Mouse (Mus musculus) heart, postnatal 0 days (tissue): ENCODE data around the gene Osbpl3. TPM values are rescaled to one million over a fixed set of nuclear protein-coding genes. Genes with fewer than 3 reads are reported as not detected.

ENCODE experiments used
- ATAC-seq: fragments of 200-750 bp; cut with Nextera tagmentation; 2 replicates; pipeline ENCODE4 v1.8.0; 2017; ENCODE audit warnings: low read depth, moderate number of reproducible peaks, moderate library complexity; ENCODE audit not compliant: insufficient read depth
- DNase-seq: peaks from one replicate; pipeline ENCODE4 v3.0.0-alpha.2; 2016; ENCODE audit warnings: low spot score
- H3K27ac ChIP-seq: fragments of 300-500 bp; sonication (generic); 2 replicates; pipeline ENCODE4 v1.5.1; 2014; ENCODE audit warnings: low read depth, mild to moderate bottlenecking
- H3K27me3 ChIP-seq: fragments of 300-500 bp; sonication (generic); 2 replicates; pipeline ENCODE4 v1.6.1; 2014; ENCODE audit warnings: low read length, mixed read lengths; ENCODE audit not compliant: control insufficient read depth, insufficient read depth
- H3K36me3 ChIP-seq: fragments of 300-500 bp; sonication (generic); replicated peaks from 2 replicates; pipeline ENCODE4 v1.6.1; 2014; ENCODE audit warnings: low read length, mixed read lengths; ENCODE audit not compliant: control insufficient read depth, insufficient read depth
- H3K4me1 ChIP-seq: fragments of 300-500 bp; sonication (generic); 2 replicates; pipeline ENCODE4 v1.6.1; 2014; ENCODE audit warnings: antibody characterized with exemption; ENCODE audit not compliant: control insufficient read depth, insufficient read depth
- H3K4me2 ChIP-seq: fragments of 300-500 bp; sonication (generic); 2 replicates; pipeline ENCODE4 v1.6.1; 2014; ENCODE audit warnings: low read depth, mild to moderate bottlenecking, low read length, moderate library complexity
- H3K4me3 ChIP-seq: fragments of 300-500 bp; sonication (generic); 2 replicates; pipeline ENCODE4 v1.5.1; 2014; ENCODE audit warnings: low read depth, low read length
- H3K9ac ChIP-seq: fragments of 300-500 bp; sonication (generic); replicated peaks from 2 replicates; pipeline ENCODE4 v1.6.1; 2014; ENCODE audit warnings: low read depth, low read length, mixed read lengths
- H3K9me3 ChIP-seq: fragments of 300-500 bp; sonication (generic); replicated peaks from 2 replicates; pipeline ENCODE4 v1.6.1; 2016; ENCODE audit warnings: low read length; ENCODE audit not compliant: control insufficient read depth
- CTCF ChIP-seq: IDR thresholded peaks from 2 replicates; pipeline ENCODE4 v1.5.1; 2016; ENCODE audit warnings: antibody characterized with exemption, control low read depth, low read depth
- EP300 ChIP-seq: IDR thresholded peaks from 2 replicates; pipeline ENCODE4 v1.6.1; 2016; ENCODE audit warnings: antibody characterized with exemption, low read depth
- WGBS: fragments of 180-500 bp; shearing (Covaris S2); extraction: QIAGEN DNeasy Blood & Tissue Kit; methylation state at CpG from one replicate; pipeline ENCODE4 v1.1.7; 2014; 5-methylcytosine and 5-hydroxymethylcytosine counted together
- polyA plus RNA-seq: library from polyadenylated mRNA; unstranded; fragments of >200 nt; fragmentation: Nextera tagmentation; extraction: Ambion mirVana; gene quantifications from 2 replicates; pipeline ENCODE4 v1.2.1, GENCODE M21; 2015
- total RNA-seq: library from RNA; depleted of rRNA; stranded (reverse); fragments of >200 nt; gene quantifications from 2 replicates; pipeline ENCODE4 v1.2.3, GENCODE M21; 2014; ENCODE audit warnings: low replicate concordance

Osbpl3 gene
- total and polyA plus RNA-seq, 2 experiments from 2014 or later = 13.9 to 20.9 TPM

GRCm38 (mm10) chr6:50295136-50295535 lies 160.9 kb downstream of the Osbpl3 start:
- no peak overlapping the region for H3K9ac ChIP-seq
- H3K36me3 ChIP-seq = 0 out of 2 replicates have a peak, but pooled peaks cover 4% of the 10 kb centered on the region
- DNase-seq (no peak), ATAC-seq (no peak)
- TF ChIP-seq CTCF = no peak
- TF ChIP-seq EP300 = no peak
- H3K4me2 ChIP-seq = no peak overlapping the region
- 76% methylated on average over 10 of the region's 10 CpGs for WGBS
- H3K27ac ChIP-seq = no peak overlapping the region
- no peaks in the 10 kb centered on the region for H3K27me3 ChIP-seq
- H3K4me3 ChIP-seq = no peak overlapping the region
- H3K4me1 ChIP-seq = no peaks in the 10 kb centered on the region
- H3K9me3 ChIP-seq = no peaks in the 10 kb centered on the region

- 0 out of 2 replicates have a peak, but pooled peaks cover 4% of the 10 kb centered on the region for H3K36me3 ChIP-seq
- no peaks in the 10 kb centered on the region for H3K27me3 ChIP-seq
- peak; percentile 73 for ATAC-seq
- peak; percentile 89 for DNase-seq
- 51% methylated on average over 1 of the region's 1 CpGs for WGBS
- H3K4me2 ChIP-seq = no peak overlapping the region
- no peak overlapping the region for H3K27ac ChIP-seq
- H3K4me3 ChIP-seq = no peak overlapping the region
- TF ChIP-seq EP300 (no peak), CTCF (peak; percentile 100)
- H3K9ac ChIP-seq = no peak overlapping the region
- no peaks in the 10 kb centered on the region for H3K9me3 ChIP-seq
- no peaks in the 10 kb centered on the region for H3K4me1 ChIP-seq
Measured at GRCm38 (mm10) chr6:50294128-50294527, 161.9 kb downstream of the Osbpl3 start.

- no peak overlapping the region for H3K27ac ChIP-seq
- H3K36me3 ChIP-seq = no peaks in the 10 kb centered on the region
- H3K9ac ChIP-seq = no peak overlapping the region
- no peak for TF ChIP-seq CTCF
- no peak for TF ChIP-seq EP300
- no peak overlapping the region for H3K4me3 ChIP-seq
- H3K4me2 ChIP-seq = no peak overlapping the region
- ATAC-seq (no peak), DNase-seq (no peak)
- H3K9me3 ChIP-seq = no peaks in the 10 kb centered on the region
- H3K4me1 ChIP-seq = no peaks in the 10 kb centered on the region
- no peaks in the 10 kb centered on the region for H3K27me3 ChIP-seq
- 69% methylated on average over 4 of the region's 4 CpGs for whole genome bisulfite sequencing
Measured at GRCm38 (mm10) chr6:50291650-50292049, 164.4 kb downstream of the Osbpl3 start.

GRCm38 (mm10) chr6:50286881-50287280 lies 169.1 kb downstream of the Osbpl3 start:
- WGBS = 89% methylated on average over 3 of the region's 3 CpGs
- no peaks in the 10 kb centered on the region for H3K27me3 ChIP-seq
- H3K9ac ChIP-seq = no peak overlapping the region
- peaks cover 4% of the 10 kb centered on the region; the same call in 1 of the 2 replicates for H3K9me3 ChIP-seq
- ATAC-seq (no peak), DNase-seq (no peak)
- H3K4me3 ChIP-seq = no peak overlapping the region
- no peaks in the 10 kb centered on the region for H3K4me1 ChIP-seq
- H3K4me2 ChIP-seq = no peak overlapping the region
- TF ChIP-seq CTCF (no peak), EP300 (no peak)
- H3K27ac ChIP-seq = no peak overlapping the region
- H3K36me3 ChIP-seq = no peaks in the 10 kb centered on the region

GRCm38 (mm10) chr6:50279642-50280041 lies 176.4 kb downstream of the Osbpl3 start:
- DNase-seq = no peak
- H3K4me3 ChIP-seq = no peak overlapping the region
- TF ChIP-seq CTCF (no peak), EP300 (no peak)
- no peak overlapping the region for H3K27ac ChIP-seq
- WGBS = 88% methylated on average over 7 of the region's 7 CpGs
- H3K9me3 ChIP-seq = 0 out of 2 replicates have a peak, but pooled peaks cover under 1% of the 10 kb centered on the region
- H3K4me1 ChIP-seq = no peaks in the 10 kb centered on the region
- H3K27me3 ChIP-seq = no peaks in the 10 kb centered on the region
- H3K36me3 ChIP-seq = no peaks in the 10 kb centered on the region
- no peak overlapping the region for H3K9ac ChIP-seq
- ATAC-seq = no peak
- no peak overlapping the region for H3K4me2 ChIP-seq

DNA sequence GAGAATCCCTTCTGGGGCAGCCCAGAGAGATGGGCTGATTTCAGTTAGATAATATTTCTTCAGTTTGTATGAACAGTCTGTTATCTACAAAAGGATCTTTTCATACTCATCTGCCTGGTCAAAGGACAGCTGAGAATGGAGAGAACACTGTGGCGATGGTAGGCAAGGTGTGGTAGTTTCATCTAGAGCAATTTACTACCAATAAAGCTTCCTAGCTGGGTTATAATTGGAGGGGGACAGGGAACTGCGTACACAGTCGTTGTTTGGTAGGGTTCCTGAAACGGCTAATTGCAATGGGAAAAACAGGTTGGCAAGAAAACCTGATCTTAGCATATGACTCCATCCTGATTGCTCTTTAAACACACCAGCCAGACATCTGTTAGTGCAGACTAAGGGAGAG lies 182.1 kb downstream of the Osbpl3 start:
- TF ChIP-seq EP300 (no peak), CTCF (no peak)
- no peaks in the 10 kb centered on the region for H3K36me3 ChIP-seq
- H3K9ac ChIP-seq = no peak overlapping the region
- no peaks in the 10 kb centered on the region for H3K27me3 ChIP-seq
- no peak for DNase-seq
- H3K4me2 ChIP-seq = no peak overlapping the region
- no peak overlapping the region for H3K4me3 ChIP-seq
- WGBS = 79% methylated on average over 4 of the region's 4 CpGs
- no peak overlapping the region for H3K27ac ChIP-seq
- no peak for ATAC-seq
- no peaks in the 10 kb centered on the region for H3K9me3 ChIP-seq
- H3K4me1 ChIP-seq = no peaks in the 10 kb centered on the region
